Mouse (Mus musculus) heart, adult 18-20 months (tissue): ENCODE measurements at regions not wholly inside any gene's neighbourhood (a gene's known extent, or its start where the extent isn't known, plus 50 kb on each side); places are given as distances from the start of the nearest gene placed in this dataset.

Experiments used
- DNase-seq, 2 experiments: peaks; one replicate each; pipeline ENCODE4 v3.0.0; 2021 to 2022; ENCODE audit warnings: mixed read lengths in 1 of 2

DNA sequence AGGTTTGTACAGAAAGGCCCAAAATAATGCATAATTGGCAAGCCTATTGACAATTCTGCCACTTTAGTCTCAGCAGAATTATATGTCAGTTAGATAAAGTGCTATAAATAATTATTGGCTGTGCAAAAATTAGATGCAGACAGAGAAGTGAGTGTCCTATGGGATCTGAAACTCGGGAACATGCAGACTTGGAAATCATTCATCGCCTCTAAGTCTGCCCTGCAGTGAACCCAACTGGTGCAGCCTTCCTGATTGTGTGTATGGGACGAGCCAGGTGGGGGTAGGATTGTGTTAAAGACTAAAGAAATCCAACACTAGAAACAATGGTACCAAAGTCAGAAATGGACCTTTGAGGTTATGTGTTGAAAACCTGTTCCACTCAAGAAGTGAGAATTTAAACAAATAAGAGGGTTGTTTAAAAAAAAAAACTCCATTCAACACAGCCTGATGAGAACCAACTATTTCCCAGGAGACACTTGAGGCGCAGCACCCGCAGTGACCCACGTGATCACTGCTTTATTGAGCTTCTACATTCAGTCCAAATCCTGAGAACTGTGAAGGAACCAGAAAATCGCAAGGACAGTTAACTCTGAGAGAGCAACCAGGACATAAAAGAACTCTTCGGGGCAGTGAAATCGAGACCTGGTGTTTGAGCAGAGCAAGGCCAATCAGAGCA, 57.4 kb upstream of the Acsl1 start:
- DNase-seq, result peak in 1 of 2 experiments; percentile 49

DNA sequence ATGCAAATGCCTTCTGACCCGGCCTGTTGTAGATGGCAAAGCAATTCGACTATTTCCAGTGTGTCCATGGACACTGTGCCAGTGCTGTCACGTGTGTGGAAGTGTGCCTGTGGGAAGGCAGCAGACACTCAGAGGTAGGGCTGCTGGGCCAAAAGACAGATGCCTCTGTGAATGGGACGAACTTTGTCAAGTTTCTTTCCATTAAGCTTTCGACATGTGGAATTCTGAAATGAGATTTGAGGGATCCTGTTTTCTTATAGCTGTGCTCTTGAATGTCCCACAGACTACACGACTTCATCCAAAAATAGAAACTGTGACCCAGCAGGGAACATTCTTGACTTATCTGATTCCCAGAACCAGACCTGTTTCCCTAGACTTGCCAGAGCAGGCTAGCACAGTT, 56.0 kb upstream of the Acsl1 start:
- DNase-seq, result peak; percentile 60 to 72

DNA sequence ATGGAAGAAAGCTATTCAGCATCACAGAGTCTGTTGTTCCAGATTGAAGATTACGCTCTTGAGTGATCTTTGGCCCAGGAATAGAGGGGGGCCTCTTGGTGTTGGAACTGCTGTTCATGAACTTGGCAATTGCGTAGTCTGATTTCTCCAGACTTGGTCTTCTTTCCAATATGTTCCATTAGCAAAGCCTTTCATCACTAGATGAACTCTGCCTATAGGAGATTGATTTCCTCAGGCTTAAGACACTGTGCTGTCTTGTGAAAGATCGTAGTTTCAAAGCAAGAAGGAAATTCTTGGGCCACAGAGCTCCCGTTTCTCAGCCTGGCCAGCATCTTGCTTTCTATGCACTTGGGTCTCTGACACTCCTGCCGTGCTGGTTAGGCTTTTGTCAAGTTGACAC, 51.4 kb upstream of the Acsl1 start:
- no peak for DNase-seq

DNA sequence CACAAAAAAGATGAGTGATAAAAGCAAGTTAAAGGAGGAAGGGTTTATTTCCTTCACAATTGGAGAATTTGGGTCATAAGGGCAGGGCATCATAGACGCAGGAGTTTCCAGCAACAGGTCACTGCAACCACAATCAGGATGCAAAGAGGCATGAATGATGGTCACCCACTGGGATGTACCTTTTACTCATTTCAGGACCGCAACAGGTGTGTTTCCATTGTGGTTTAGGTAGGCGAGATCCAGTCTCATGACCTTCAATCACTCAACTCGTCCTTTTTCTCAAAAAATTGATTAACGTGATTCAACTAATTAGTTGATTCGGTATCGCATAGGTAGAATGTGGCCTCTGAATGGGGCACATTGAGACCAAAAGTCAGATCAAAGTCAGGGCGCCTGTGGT, 50.4 kb upstream of the Acsl1 start:
- no peak for DNase-seq
